Mouse (Mus musculus) lung, adult 2 months (tissue): ENCODE results near the gene Fbln2.

Experiments
- CTCF ChIP-seq: fragments of 200-500 bp; IDR thresholded peaks from 2 replicates; pipeline ENCODE4 v1.5.1; 2011; ENCODE audit warnings: mild to moderate bottlenecking, low read length, control low read depth; ENCODE audit not compliant: insufficient read depth
- POLR2A ChIP-seq: fragments of 200-500 bp; IDR thresholded peaks from 2 replicates; pipeline ENCODE4 v1.6.1; 2011; ENCODE audit warnings: low read depth, mild to moderate bottlenecking, control low read depth, low read length, borderline replicate concordance; ENCODE audit errors: extremely low read depth

DNA sequence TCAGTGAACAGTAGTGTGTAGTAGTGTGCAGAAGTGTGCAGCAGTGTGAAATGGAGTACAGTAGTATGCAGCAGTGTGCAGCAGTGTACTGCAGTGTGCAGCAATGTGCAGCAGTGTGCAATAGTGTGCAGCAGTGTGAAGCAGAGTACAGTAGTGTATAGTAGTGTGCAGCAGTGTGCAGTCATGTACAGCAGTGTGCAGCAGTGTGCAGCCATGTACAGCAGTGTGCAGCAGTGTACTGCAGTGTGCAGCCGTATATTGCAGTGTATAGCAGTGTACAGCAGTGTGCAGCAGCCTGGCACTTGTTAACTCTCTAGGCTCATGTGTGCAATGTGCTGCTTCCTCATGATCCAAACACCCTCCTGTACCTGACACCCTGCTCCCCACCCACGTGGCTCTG, 13.8 kb upstream of the Fbln2 start:
- TF ChIP-seq CTCF (no peak), POLR2A (no peak)
